Mouse (Mus musculus) forebrain, embryonic 10.5 days (tissue): ENCODE measurements around the gene Pcdh7. TPM values are rescaled to one million over a fixed set of nuclear protein-coding genes. Genes with fewer than 3 reads are reported as not detected.

ENCODE experiments used
- DNase-seq: peaks from one replicate; pipeline ENCODE4 v3.0.0-alpha.2; 2017; ENCODE audit warnings: low spot score; ENCODE audit errors: extremely low spot score
- H3K27ac ChIP-seq: fragments of 300-500 bp; sonication (generic); 2 replicates; pipeline ENCODE4 v1.5.1; 2016; ENCODE audit warnings: mild to moderate bottlenecking
- H3K27me3 ChIP-seq: fragments of 300-500 bp; sonication (generic); 2 replicates; pipeline ENCODE4 v1.6.1; 2016; ENCODE audit warnings: mild to moderate bottlenecking; ENCODE audit not compliant: poor library complexity, severe bottlenecking
- H3K36me3 ChIP-seq: fragments of 300-500 bp; sonication (generic); replicated peaks from 2 replicates; pipeline ENCODE4 v1.6.1; 2016; ENCODE audit warnings: mild to moderate bottlenecking, moderate library complexity
- H3K4me1 ChIP-seq: fragments of 300-500 bp; sonication (generic); 2 replicates; pipeline ENCODE4 v1.6.1; 2016
- H3K4me3 ChIP-seq: fragments of 300-500 bp; sonication (generic); 2 replicates; pipeline ENCODE4 v1.5.1; 2016; ENCODE audit warnings: mild to moderate bottlenecking, moderate library complexity
- H3K9me3 ChIP-seq: fragments of 300-500 bp; sonication (generic); 2 replicates; pipeline ENCODE4 v1.6.1; 2016; ENCODE audit warnings: mild to moderate bottlenecking, moderate library complexity
- WGBS: fragments of 180-500 bp; shearing (Covaris S2); methylation state at CpG from one replicate; pipeline ENCODE4 v1.1.7; 2016; 5-methylcytosine and 5-hydroxymethylcytosine counted together
- polyA plus RNA-seq: library from polyadenylated mRNA; unstranded; fragments of >200 nt; fragmentation: Nextera tagmentation; extraction: Ambion mirVana; gene quantifications from 2 replicates; pipeline ENCODE4 v1.2.1, GENCODE M21; 2016

Gene Pcdh7
- polyA plus RNA-seq, 1 experiment from 2014 or later: 4.2 TPM

DNA sequence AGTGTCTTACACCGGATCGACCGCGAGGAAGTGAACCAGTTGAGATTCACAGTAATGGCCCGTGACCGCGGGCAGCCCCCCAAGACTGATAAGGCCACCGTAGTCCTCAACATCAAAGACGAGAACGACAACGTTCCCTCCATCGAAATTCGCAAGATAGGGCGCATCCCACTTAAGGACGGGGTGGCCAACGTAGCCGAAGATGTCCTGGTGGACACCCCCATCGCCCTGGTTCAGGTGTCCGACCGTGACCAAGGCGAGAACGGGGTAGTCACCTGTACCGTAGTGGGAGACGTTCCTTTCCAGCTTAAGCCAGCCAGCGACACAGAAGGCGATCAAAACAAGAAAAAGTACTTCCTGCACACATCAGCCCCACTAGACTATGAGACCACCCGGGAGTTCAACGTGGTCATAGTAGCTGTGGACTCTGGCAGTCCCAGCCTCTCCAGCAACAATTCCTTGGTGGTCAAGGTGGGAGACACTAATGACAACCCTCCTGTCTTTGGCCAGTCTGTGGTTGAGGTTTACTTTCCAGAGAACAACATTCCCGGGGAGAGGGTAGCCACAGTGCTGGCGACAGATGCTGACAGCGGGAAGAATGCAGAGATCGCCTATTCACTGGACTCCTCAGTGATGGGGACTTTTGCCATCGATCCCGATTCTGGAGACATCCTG lies 2.6 kb downstream of the Pcdh7 start:
- peaks cover 41% of the 10 kb centered on the region for H3K4me1 ChIP-seq
- WGBS: 4% methylated on average over 34 of the region's 34 CpGs
- peak; percentile 15 for DNase-seq
- H3K27ac ChIP-seq: no peak overlapping the region
- no peaks in the 10 kb centered on the region for H3K36me3 ChIP-seq
- peaks cover 44% of the 10 kb centered on the region for H3K27me3 ChIP-seq
- H3K9me3 ChIP-seq: no peaks in the 10 kb centered on the region
- peak overlapping the region; percentile 68 for H3K4me3 ChIP-seq

DNA sequence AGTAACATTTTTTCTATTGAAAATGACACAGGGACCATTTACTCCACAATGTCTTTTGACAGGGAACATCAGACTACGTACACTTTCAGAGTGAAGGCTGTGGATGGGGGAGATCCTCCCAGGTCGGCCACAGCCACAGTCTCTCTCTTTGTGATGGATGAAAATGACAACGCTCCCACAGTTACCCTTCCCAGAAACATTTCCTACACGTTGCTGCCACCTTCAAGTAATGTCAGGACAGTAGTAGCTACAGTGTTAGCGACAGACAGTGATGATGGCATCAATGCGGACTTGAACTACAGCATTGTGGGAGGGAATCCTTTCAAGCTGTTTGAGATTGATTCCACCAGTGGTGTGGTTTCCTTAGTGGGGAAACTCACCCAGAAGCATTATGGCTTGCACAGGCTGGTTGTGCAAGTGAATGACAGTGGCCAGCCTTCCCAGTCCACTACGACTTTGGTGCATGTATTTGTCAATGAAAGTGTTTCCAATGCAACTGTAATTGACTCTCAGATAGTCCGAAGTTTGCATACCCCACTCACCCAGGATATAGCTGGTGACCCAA lies 3.5 kb downstream of the Pcdh7 start:
- Histone ChIP-seq H3K4me1 (peaks cover 40% of the 10 kb centered on the region), H3K27ac (no peak overlapping the region), H3K27me3 (peaks cover 44% of the 10 kb centered on the region), H3K4me3 (peak overlapping the region; percentile 68), H3K36me3 (no peaks in the 10 kb centered on the region), H3K9me3 (no peaks in the 10 kb centered on the region)
- no peak for DNase-seq
- 39% methylated on average over 8 of the region's 8 CpGs for WGBS

- Histone ChIP-seq H3K9me3 (no peaks in the 10 kb centered on the region), H3K27me3 (peaks cover 44% of the 10 kb centered on the region), H3K4me1 (peaks cover 33% of the 10 kb centered on the region), H3K27ac (no peak overlapping the region), H3K36me3 (no peaks in the 10 kb centered on the region), H3K4me3 (peak overlapping the region; percentile 9)
- WGBS: 37% methylated on average over 6 of the region's 6 CpGs
- no peak for DNase-seq
These were observed 4.2 kb downstream of the Pcdh7 start for GRCm38 (mm10) chr5:57721927-57722326.

GRCm38 (mm10) chr5:57733451-57733850 lies 15.7 kb downstream of the Pcdh7 start:
- Histone ChIP-seq H3K27me3 (no peaks in the 10 kb centered on the region), H3K27ac (no peak overlapping the region)
- 23% methylated on average over 1 of the region's 1 CpGs for WGBS

GRCm38 (mm10) chr5:57735723-57736122 lies 18.0 kb downstream of the Pcdh7 start:
- Histone ChIP-seq H3K9me3 (no peaks in the 10 kb centered on the region), H3K4me1 (no peaks in the 10 kb centered on the region), H3K4me3 (no peak overlapping the region), H3K36me3 (no peaks in the 10 kb centered on the region), H3K27ac (no peak overlapping the region), H3K27me3 (no peaks in the 10 kb centered on the region)
- WGBS: 87% methylated on average over 6 of the region's 6 CpGs
- DNase-seq: no peak

More at GRCm38 (mm10) chr5:57733451-57733850, 15.7 kb downstream of the Pcdh7 start:
- no peak for DNase-seq
- no peak overlapping the region for H3K4me3 ChIP-seq
- no peaks in the 10 kb centered on the region for H3K36me3 ChIP-seq
- no peaks in the 10 kb centered on the region for H3K9me3 ChIP-seq
- H3K4me1 ChIP-seq: no peaks in the 10 kb centered on the region

- Histone ChIP-seq H3K9me3 (no peaks in the 10 kb centered on the region), H3K27ac (no peak overlapping the region), H3K4me3 (no peak overlapping the region), H3K36me3 (no peaks in the 10 kb centered on the region), H3K27me3 (no peaks in the 10 kb centered on the region), H3K4me1 (peaks cover 4% of the 10 kb centered on the region)
- DNase-seq: no peak
- 33% methylated on average over 6 of the region's 6 CpGs for WGBS
These were observed 25.2 kb downstream of the Pcdh7 start for GRCm38 (mm10) chr5:57742924-57743323.

DNA sequence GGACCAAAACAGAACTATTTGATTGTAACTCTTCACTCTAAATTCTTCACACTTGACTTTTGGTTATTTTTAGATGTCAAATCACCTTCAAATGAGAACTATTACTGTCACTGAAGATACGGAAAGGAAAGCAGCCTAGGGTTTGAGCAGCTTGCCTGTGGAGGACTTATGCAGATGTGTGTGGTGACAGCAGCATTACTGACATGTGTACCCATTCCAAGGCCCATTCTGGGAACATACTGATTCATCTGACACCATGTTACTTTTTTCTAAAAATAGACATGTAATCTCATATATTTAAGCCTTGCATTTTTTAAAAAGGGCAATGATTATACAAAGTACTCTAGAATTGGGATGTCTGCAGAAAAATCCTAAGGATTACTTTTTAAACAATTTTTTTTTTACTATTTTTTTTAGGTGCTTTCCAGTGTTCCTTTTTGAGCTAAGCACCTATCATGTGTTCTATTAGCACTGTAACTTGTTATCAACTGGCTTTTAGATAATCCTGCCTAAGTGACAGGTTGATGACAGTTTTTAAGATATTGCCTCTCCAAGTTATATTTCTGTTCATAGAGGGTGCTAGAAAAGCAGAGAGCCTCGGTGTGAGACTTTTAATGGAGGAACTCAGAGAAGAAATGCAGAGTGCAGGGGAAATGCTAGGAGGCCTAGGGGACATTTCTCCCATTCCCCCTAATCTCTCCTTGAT lies 26.3 kb downstream of the Pcdh7 start:
- DNase-seq: no peak
- Histone ChIP-seq H3K4me3 (no peak overlapping the region), H3K36me3 (no peaks in the 10 kb centered on the region), H3K27ac (no peak overlapping the region), H3K4me1 (peaks cover 4% of the 10 kb centered on the region), H3K9me3 (no peaks in the 10 kb centered on the region), H3K27me3 (no peaks in the 10 kb centered on the region)
- WGBS: 79% methylated on average over 2 of the region's 2 CpGs

DNA sequence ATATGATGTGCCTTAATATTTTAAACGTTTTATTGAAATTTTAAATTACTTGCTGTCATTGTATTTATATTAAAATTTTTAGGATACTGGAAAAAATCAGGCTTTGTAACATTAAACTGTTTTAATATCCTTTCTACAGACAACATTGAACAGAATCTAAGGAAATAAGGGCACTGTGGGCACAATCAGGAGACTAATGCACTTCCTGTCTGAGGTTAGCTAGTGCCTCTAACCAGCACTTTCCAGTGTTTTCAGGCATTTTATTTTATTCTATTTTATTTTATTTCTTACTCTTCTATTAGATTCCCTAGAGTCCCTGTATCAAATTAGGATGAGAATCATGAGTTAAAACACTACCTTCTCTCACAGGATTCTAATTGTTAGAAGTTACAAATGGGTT lies 28.1 kb downstream of the Pcdh7 start:
- Histone ChIP-seq H3K27ac (no peak overlapping the region), H3K27me3 (no peaks in the 10 kb centered on the region), H3K4me3 (no peak overlapping the region), H3K9me3 (no peaks in the 10 kb centered on the region), H3K4me1 (peaks cover 4% of the 10 kb centered on the region), H3K36me3 (no peaks in the 10 kb centered on the region)
- WGBS: 75% methylated on average over 1 of the region's 1 CpGs
- no peak for DNase-seq

DNA sequence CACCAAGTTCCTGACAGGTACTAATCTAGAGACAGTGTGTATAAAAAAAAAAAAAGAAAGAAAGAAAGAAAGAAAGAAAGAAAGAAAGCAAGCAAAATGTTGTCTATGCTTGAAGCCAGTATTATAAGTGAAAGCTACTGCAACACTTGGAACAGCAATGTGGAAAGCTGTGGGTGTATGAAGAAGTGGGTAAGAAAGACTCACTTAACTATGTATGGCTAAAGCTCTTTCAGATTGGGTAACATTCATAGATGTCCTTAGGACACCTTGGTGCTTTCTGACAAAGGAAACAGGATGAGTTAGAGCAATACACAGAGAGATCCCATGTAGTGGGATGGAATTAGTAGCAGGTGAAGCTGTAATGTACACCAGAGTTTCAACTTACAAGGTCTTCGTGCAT lies 32.6 kb downstream of the Pcdh7 start:
- H3K4me3 ChIP-seq: no peak overlapping the region
- no peaks in the 10 kb centered on the region for H3K4me1 ChIP-seq
- H3K9me3 ChIP-seq: no peaks in the 10 kb centered on the region
- no peak overlapping the region for H3K27ac ChIP-seq
- H3K36me3 ChIP-seq: no peaks in the 10 kb centered on the region
- WGBS: 75% methylated on average over 1 of the region's 1 CpGs
- DNase-seq: no peak
- no peaks in the 10 kb centered on the region for H3K27me3 ChIP-seq

- Histone ChIP-seq H3K27ac (no peak overlapping the region), H3K9me3 (no peaks in the 10 kb centered on the region), H3K4me1 (peaks cover 17% of the 10 kb centered on the region), H3K36me3 (no peaks in the 10 kb centered on the region), H3K27me3 (no peaks in the 10 kb centered on the region), H3K4me3 (no peak overlapping the region)
- DNase-seq: no peak
- 23% methylated on average over 1 of the region's 1 CpGs for WGBS
These were observed 38.0 kb downstream of the Pcdh7 start for GRCm38 (mm10) chr5:57755791-57756190.

DNA sequence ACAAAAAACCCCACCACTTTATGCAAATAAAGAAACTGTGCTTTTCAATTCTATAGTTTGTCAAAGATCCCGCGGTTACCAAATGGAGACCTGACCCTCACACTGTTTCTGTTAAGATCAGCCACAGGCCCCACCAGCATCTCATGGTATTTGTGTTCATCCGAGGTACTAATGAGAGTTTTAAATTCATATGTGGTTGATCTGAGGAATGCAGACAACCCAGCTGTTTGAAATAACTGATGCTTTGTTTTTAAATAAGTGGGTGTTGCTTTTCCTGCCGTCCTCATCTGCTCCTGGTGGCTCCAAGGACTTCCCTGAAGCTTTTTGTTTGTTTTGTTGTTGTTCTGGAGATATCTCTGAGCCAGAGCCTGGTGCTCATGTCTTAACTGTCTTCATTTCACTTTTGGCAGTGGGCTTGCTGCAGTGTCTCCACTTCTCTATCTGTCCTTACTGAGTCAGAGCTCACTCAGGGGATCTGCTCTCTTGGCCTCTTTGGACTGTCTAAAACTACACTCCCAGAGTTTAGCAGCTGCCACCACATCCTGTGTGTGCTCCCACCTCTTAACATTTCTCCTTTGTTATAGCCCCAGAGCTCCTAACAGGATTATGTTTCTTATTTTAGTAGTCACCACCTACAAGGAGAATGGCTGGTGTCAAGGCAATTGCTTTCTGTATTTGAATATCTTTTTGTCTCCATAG lies 39.1 kb downstream of the Pcdh7 start:
- DNase-seq: no peak
- no peaks in the 10 kb centered on the region for H3K36me3 ChIP-seq
- no peaks in the 10 kb centered on the region for H3K9me3 ChIP-seq
- peaks cover 17% of the 10 kb centered on the region for H3K4me1 ChIP-seq
- peak overlapping the region; percentile 63 for H3K27ac ChIP-seq
- no peak overlapping the region for H3K4me3 ChIP-seq
- H3K27me3 ChIP-seq: no peaks in the 10 kb centered on the region
- WGBS: 46% methylated on average over 4 of the region's 4 CpGs

DNA sequence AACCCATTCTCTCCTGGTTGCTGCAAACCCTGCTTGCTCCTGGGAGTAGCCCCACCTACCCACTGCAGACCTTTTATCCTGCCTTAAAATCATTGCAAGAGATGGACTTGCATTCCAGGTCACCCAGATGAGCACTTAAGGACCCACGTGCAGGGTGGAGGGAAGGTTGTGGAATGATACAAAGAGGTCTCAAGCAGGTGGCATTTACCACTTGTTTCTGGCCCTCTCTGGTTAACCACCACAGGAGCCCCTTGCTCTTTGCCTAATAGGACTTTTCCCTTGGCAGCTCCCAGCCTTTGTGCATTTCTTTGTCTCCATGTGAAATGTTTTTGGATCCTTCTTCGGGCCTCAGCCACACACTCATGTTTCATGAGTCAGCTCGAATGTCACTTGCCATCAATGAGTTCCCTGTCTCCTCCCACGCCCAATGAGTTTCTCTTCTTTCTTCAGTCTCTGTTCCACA lies 39.7 kb downstream of the Pcdh7 start:
- no peak for DNase-seq
- Histone ChIP-seq H3K36me3 (no peaks in the 10 kb centered on the region), H3K4me3 (no peak overlapping the region), H3K27me3 (no peaks in the 10 kb centered on the region), H3K9me3 (no peaks in the 10 kb centered on the region), H3K4me1 (peaks cover 17% of the 10 kb centered on the region), H3K27ac (peak overlapping the region; percentile 63)
- 42% methylated on average over 4 of the region's 4 CpGs for WGBS

DNA sequence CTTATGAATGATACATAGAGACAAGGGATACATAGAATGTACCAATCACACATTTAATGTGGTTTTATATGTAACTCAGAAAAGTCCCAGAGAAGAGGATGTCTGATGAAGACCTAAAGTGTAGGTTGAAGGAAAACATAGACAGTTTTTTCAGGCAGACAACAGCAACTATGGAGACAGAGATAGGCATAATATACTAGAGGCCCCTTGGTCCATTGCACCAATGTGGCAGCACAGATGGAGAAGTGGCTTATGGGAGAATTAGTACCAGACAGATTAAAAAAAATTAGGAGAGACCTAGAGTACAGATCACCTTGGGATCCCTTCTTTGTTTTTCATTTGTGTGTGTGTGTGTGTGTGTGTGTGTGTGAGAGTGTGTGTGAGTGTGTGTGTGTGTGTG lies 41.2 kb downstream of the Pcdh7 start:
- no peak overlapping the region for H3K27ac ChIP-seq
- H3K4me1 ChIP-seq: peaks cover 17% of the 10 kb centered on the region
- H3K36me3 ChIP-seq: no peaks in the 10 kb centered on the region
- no peak for DNase-seq
- no peaks in the 10 kb centered on the region for H3K9me3 ChIP-seq
- no peak overlapping the region for H3K4me3 ChIP-seq
- H3K27me3 ChIP-seq: no peaks in the 10 kb centered on the region
